Mouse (Mus musculus) lung, embryonic 14.5 days (tissue): ENCODE data around the gene Tbc1d25. TPM values are rescaled to one million over a fixed set of nuclear protein-coding genes. Genes with fewer than 3 reads are reported as not detected.
A peak's percentile ranks its signal among the peaks of the same experiment; 100 is the strongest.

Experiments
- ATAC-seq: fragments of 200-750 bp; cut with Nextera tagmentation; 2 replicates; pipeline ENCODE4 v1.8.0; 2017; ENCODE audit warnings: mild to moderate bottlenecking, moderate TSS enrichment, moderate library complexity; ENCODE audit not compliant: insufficient read depth
- DNase-seq: peaks from one replicate; pipeline ENCODE4 v3.0.0-alpha.2; 2015
- H3K27ac ChIP-seq: fragments of 300-500 bp; sonication (generic); 2 replicates; pipeline ENCODE4 v1.5.1; 2014; ENCODE audit warnings: low read depth, mild to moderate bottlenecking, moderate library complexity
- H3K27me3 ChIP-seq: fragments of 300-500 bp; sonication (generic); 2 replicates; pipeline ENCODE4 v1.6.1; 2014; ENCODE audit warnings: low read length, control low read depth; ENCODE audit not compliant: insufficient read depth
- H3K36me3 ChIP-seq: fragments of 300-500 bp; sonication (generic); 2 replicates; pipeline ENCODE4 v1.6.1; 2014; ENCODE audit warnings: control low read depth; ENCODE audit not compliant: insufficient read depth
- H3K4me1 ChIP-seq: fragments of 300-500 bp; sonication (generic); 2 replicates; pipeline ENCODE4 v1.6.1; 2014; ENCODE audit warnings: antibody characterized with exemption, control low read depth; ENCODE audit not compliant: insufficient read depth
- H3K4me2 ChIP-seq: fragments of 300-500 bp; sonication (generic); 2 replicates; pipeline ENCODE4 v1.6.1; 2014; ENCODE audit warnings: mild to moderate bottlenecking
- H3K4me3 ChIP-seq: fragments of 300-500 bp; sonication (generic); 2 replicates; pipeline ENCODE4 v1.5.1; 2014; ENCODE audit warnings: low read depth, low read length
- H3K9ac ChIP-seq: fragments of 300-500 bp; sonication (generic); 2 replicates; pipeline ENCODE4 v1.6.1; 2014
- H3K9me3 ChIP-seq: fragments of 300-500 bp; sonication (generic); 2 replicates; pipeline ENCODE4 v1.6.1; 2016; ENCODE audit warnings: low read depth, low read length, control low read depth
- CTCF ChIP-seq: IDR thresholded peaks from 2 replicates; pipeline ENCODE4 v1.5.1; 2016; ENCODE audit warnings: antibody characterized with exemption, low read depth
- WGBS: fragments of 180-500 bp; shearing (Covaris S2); extraction: QIAGEN DNeasy Blood & Tissue Kit; methylation state at CpG from one replicate; pipeline ENCODE4 v1.1.7; 2014; 5-methylcytosine and 5-hydroxymethylcytosine counted together
- polyA plus RNA-seq: library from polyadenylated mRNA; unstranded; fragments of >200 nt; fragmentation: Nextera tagmentation; extraction: Ambion mirVana; gene quantifications from 2 replicates; pipeline ENCODE4 v1.2.1, GENCODE M21; 2014

Gene Tbc1d25
- polyA plus RNA-seq, 1 experiment from 2014 or later = 12.6 TPM

- Histone ChIP-seq H3K9me3 (no peaks in the 10 kb centered on the region), H3K27me3 (no peaks in the 10 kb centered on the region), H3K4me3 (no peak overlapping the region), H3K27ac (no peak overlapping the region), H3K36me3 (no peaks in the 10 kb centered on the region), H3K4me2 (no peak overlapping the region), H3K4me1 (no peaks in the 10 kb centered on the region), H3K9ac (no peak overlapping the region)
- ATAC-seq (no peak), DNase-seq (no peak)
- WGBS = 91% methylated on average over 2 of the region's 2 CpGs
- no peak for TF ChIP-seq CTCF
These were observed 2.9 kb upstream of the Tbc1d25 start for GRCm38 (mm10) chrX:8178871-8179270.

GRCm38 (mm10) chrX:8175169-8175503 is 845 bp downstream of the Tbc1d25 start:
- peak overlapping the region; percentile 59 for H3K4me2 ChIP-seq
- no peak for TF ChIP-seq CTCF
- no peaks in the 10 kb centered on the region for H3K9me3 ChIP-seq
- no peak overlapping the region for H3K27ac ChIP-seq
- H3K4me1 ChIP-seq = no peaks in the 10 kb centered on the region
- peak overlapping the region; percentile 45 for H3K9ac ChIP-seq
- WGBS = 10% methylated on average over 4 of the region's 4 CpGs
- H3K36me3 ChIP-seq = 0 out of 2 replicates have a peak, but pooled peaks cover 3% of the 10 kb centered on the region
- no peak for DNase-seq
- ATAC-seq = no peak
- peak overlapping the region; percentile 52 for H3K4me3 ChIP-seq
- H3K27me3 ChIP-seq = no peaks in the 10 kb centered on the region

GRCm38 (mm10) chrX:8167716-8168647 is 8.0 kb downstream of the Tbc1d25 start:
- no peaks in the 10 kb centered on the region for H3K9me3 ChIP-seq
- no peak for ATAC-seq
- DNase-seq = no peak
- H3K27me3 ChIP-seq = no peaks in the 10 kb centered on the region
- H3K4me2 ChIP-seq = no peak overlapping the region
- H3K4me3 ChIP-seq = no peak overlapping the region
- no peaks in the 10 kb centered on the region for H3K4me1 ChIP-seq
- 93% methylated on average over 10 of the region's 10 CpGs for WGBS
- no peak overlapping the region for H3K9ac ChIP-seq
- no peak overlapping the region for H3K27ac ChIP-seq
- 0 out of 2 replicates have a peak, but pooled peaks cover 10% of the 10 kb centered on the region for H3K36me3 ChIP-seq
- TF ChIP-seq CTCF = no peak

GRCm38 (mm10) chrX:8164471-8164870 is 11.5 kb downstream of the Tbc1d25 start:
- no peaks in the 10 kb centered on the region for H3K9me3 ChIP-seq
- H3K27ac ChIP-seq = no peak overlapping the region
- no peak overlapping the region for H3K4me2 ChIP-seq
- H3K9ac ChIP-seq = no peak overlapping the region
- no peak for DNase-seq
- WGBS = 88% methylated on average over 4 of the region's 4 CpGs
- no peaks in the 10 kb centered on the region for H3K4me1 ChIP-seq
- H3K27me3 ChIP-seq = no peaks in the 10 kb centered on the region
- ATAC-seq = no peak
- 0 out of 2 replicates have a peak, but pooled peaks cover 7% of the 10 kb centered on the region for H3K36me3 ChIP-seq
- no peak overlapping the region for H3K4me3 ChIP-seq
- no peak for TF ChIP-seq CTCF

- H3K27ac ChIP-seq = no peak overlapping the region
- H3K27me3 ChIP-seq = no peaks in the 10 kb centered on the region
- no peak overlapping the region for H3K4me2 ChIP-seq
- H3K9me3 ChIP-seq = no peaks in the 10 kb centered on the region
- H3K9ac ChIP-seq = no peak overlapping the region
- no peaks in the 10 kb centered on the region for H3K36me3 ChIP-seq
- ATAC-seq = no peak
- peak; percentile 12 for DNase-seq
- 76% methylated on average over 5 of the region's 5 CpGs for WGBS
- no peaks in the 10 kb centered on the region for H3K4me1 ChIP-seq
- H3K4me3 ChIP-seq = no peak overlapping the region
- no peak for TF ChIP-seq CTCF
These were observed 12.9 kb downstream of the Tbc1d25 start for GRCm38 (mm10) chrX:8163076-8163475.

- Histone ChIP-seq H3K9me3 (no peaks in the 10 kb centered on the region), H3K27me3 (no peaks in the 10 kb centered on the region), H3K4me2 (peak within 1 kb of the TSS; percentile 83), H3K36me3 (peaks cover 37% of the 10 kb centered on the region), H3K27ac (peak within 1 kb of the TSS; percentile 98), H3K4me1 (no peaks in the 10 kb centered on the region), H3K4me3 (peak within 1 kb of the TSS; percentile 64), H3K9ac (peak within 1 kb of the TSS; percentile 84)
- TF ChIP-seq CTCF = no peak
- WGBS = 11% methylated on average over 48 of the region's 65 CpGs
- ATAC-seq (peak; percentile 95), DNase-seq (peak; percentile 90)
These were observed 30.6 kb downstream of the Tbc1d25 start, which contains the start of gene Rbm3 for GRCm38 (mm10) chrX:8145153-8145991. Gene Rbm3 (minus strand): TSS chrX:8145880.

GRCm38 (mm10) chrX:8143750-8144149 is 32.2 kb downstream of the Tbc1d25 start:
- H3K36me3 ChIP-seq = peaks cover 52% of the 10 kb centered on the region
- H3K27me3 ChIP-seq = no peaks in the 10 kb centered on the region
- no peak overlapping the region for H3K27ac ChIP-seq
- peak overlapping the region; percentile 64 for H3K4me3 ChIP-seq
- WGBS = 62% methylated on average over 7 of the region's 7 CpGs
- DNase-seq (no peak), ATAC-seq (no peak)
- no peaks in the 10 kb centered on the region for H3K4me1 ChIP-seq
- no peak for TF ChIP-seq CTCF
- H3K9ac ChIP-seq = peak overlapping the region; percentile 84
- peak overlapping the region; percentile 83 for H3K4me2 ChIP-seq
- H3K9me3 ChIP-seq = no peaks in the 10 kb centered on the region
